ENCODE assay signal across 21 mouse cellular contexts in genomic region chr3:154607896-154608295, GRCm38 (mm10). TPM values are rescaled to one million over a fixed set of nuclear protein-coding genes. Genes with fewer than 3 reads are reported as not detected.
A peak's percentile ranks its signal among the peaks of the same experiment; 100 is the strongest.
DNase-seq lines count a peak whose midpoint lies in the region; ATAC-seq and TF ChIP-seq lines count a peak whose summit lies in the region.
"Had no signal": no experiment of that assay in that cellular context is flagged by ENCODE, and none has a peak within 500 bp of the region (broad histone marks: within the 10 kb centered on the region; RNA-seq: fewer than 3 reads in every experiment).

No protein-coding gene starts in this region.

- no peak for TF ChIP-seq CTCF in kidney, adult 2 months (conservative IDR thresholded peaks at IDR 0.05; ENCODE audit: insufficient read depth, insufficient read length, low read depth, low read length)
- no peak for TF ChIP-seq CTCF in kidney, postnatal 0 days (IDR thresholded peaks at IDR 0.05; ENCODE audit: low read depth)

- WGBS in kidney, adult 2 months, result 42% methylated on average over 1 of the region's 1 CpGs
- WGBS in kidney, embryonic 15.5 days, result 79% methylated on average over 1 of the region's 1 CpGs
- WGBS in kidney, postnatal 0 days, result 81% methylated on average over 1 of the region's 1 CpGs

- ATAC-seq in kidney, embryonic 15.5 days (replicated peaks; ENCODE audit: low FRiP score), result no peak
- peak; percentile 74; the same call in 1 of the 2 replicates for ATAC-seq in kidney, postnatal 0 days (replicated peaks; ENCODE audit: low FRiP score, low read depth)
- ATAC-seq: activated CD4-positive, CD25-positive, alpha-beta regulatory T cell, adult 4 months; CD4-positive, CD25-positive, alpha-beta regulatory T cell, adult 4 months; Patski had no signal

- H3K27me3 ChIP-seq in kidney, adult 2 months (replicated peaks; ENCODE audit: control insufficient read depth, insufficient read depth, low read length), result no peaks in the 10 kb centered on the region
- no peaks in the 10 kb centered on the region for H3K27me3 ChIP-seq in kidney, embryonic 15.5 days
- no peaks in the 10 kb centered on the region for H3K27me3 ChIP-seq in kidney, postnatal 0 days (ENCODE audit: insufficient read depth, low read length)
- H3K27me3 ChIP-seq: CH12.LX, Patski had no signal

- peak overlapping the region; percentile 41; the same call in 1 of the 2 replicates for H3K27ac ChIP-seq in kidney, adult 2 months (ENCODE audit: insufficient read depth, low read depth, low read length)
- H3K27ac ChIP-seq in kidney, embryonic 15.5 days, result no peak overlapping the region
- no peak overlapping the region for H3K27ac ChIP-seq in kidney, postnatal 0 days

- H3K4me3 ChIP-seq in kidney, adult 2 months (ENCODE audit: insufficient read depth, low read depth, low read length), result no peak overlapping the region
- H3K4me3 ChIP-seq in kidney, embryonic 15.5 days (replicated peaks), result no peak overlapping the region
- no peak overlapping the region for H3K4me3 ChIP-seq in kidney, postnatal 0 days (replicated peaks; ENCODE audit: low read depth, low read length)

- H3K36me3 ChIP-seq in kidney, adult 2 months (ENCODE audit: control insufficient read depth, insufficient read depth, low read length), result peaks cover 15% of the 10 kb centered on the region
- H3K36me3 ChIP-seq in kidney, embryonic 15.5 days, result peaks cover 44% of the 10 kb centered on the region
- H3K36me3 ChIP-seq in kidney, postnatal 0 days (ENCODE audit: insufficient read depth, low read length), result peaks cover 10% of the 10 kb centered on the region; the same call in 1 of the 2 replicates

- no peaks in the 10 kb centered on the region for H3K9me3 ChIP-seq in kidney, embryonic 15.5 days (replicated peaks)
- no peaks in the 10 kb centered on the region for H3K9me3 ChIP-seq in kidney, postnatal 0 days (replicated peaks; ENCODE audit: low read length)
- H3K9me3 ChIP-seq: G1E had no signal

- peaks cover 15% of the 10 kb centered on the region; the same call in 1 of the 2 replicates for H3K4me1 ChIP-seq in kidney, adult 2 months (ENCODE audit: control insufficient read depth, insufficient read depth, low read length)
- H3K4me1 ChIP-seq in kidney, embryonic 15.5 days, result no peaks in the 10 kb centered on the region
- 0 out of 2 replicates have a peak, but pooled peaks cover under 1% of the 10 kb centered on the region for H3K4me1 ChIP-seq in kidney, postnatal 0 days (replicated peaks; ENCODE audit: insufficient read depth, low read length)

- no peak overlapping the region for H3K4me2 ChIP-seq in kidney, embryonic 15.5 days
- H3K4me2 ChIP-seq in kidney, postnatal 0 days (ENCODE audit: low read length), result no peak overlapping the region

- no peak for TF ChIP-seq POLR2A in kidney, adult 2 months (IDR thresholded peaks at IDR 0.05; ENCODE audit: low read depth, low read length)

- no peak overlapping the region for H3K9ac ChIP-seq in kidney, embryonic 15.5 days
- no peak overlapping the region for H3K9ac ChIP-seq in kidney, postnatal 0 days (ENCODE audit: low read depth, low read length)

- peak; percentile 53 for DNase-seq in kidney, adult 2 months
- no peak for DNase-seq in kidney, adult 11 months
- DNase-seq in kidney, adult 9 months, result peak; percentile 35
- DNase-seq in kidney, postnatal 0 days (ENCODE audit: low spot score), result no peak
- no peak for DNase-seq in kidney, postnatal 14 days
- DNase-seq: adrenal gland, adult 2 months; adrenal gland, adult 8-10 months; adrenal gland, postnatal 10 days; adrenal gland, postnatal 14 days; adrenal gland, postnatal 25 days; adrenal gland, postnatal 36 days; B cell, adult 2 months; cerebellum, adult 11 months; cerebellum, adult 11-12 months; cerebellum, adult 18-20 months had no signal

RNA-seq across cellular contexts. Expression of gene Tyw3, which starts 11.0 kb away (rescaled TPM):
- polyA plus RNA-seq in kidney, adult 2 months (2012; rRNA removed), result 12.0 and 12.5 TPM in 2 replicates
- polyA plus RNA-seq in kidney, embryonic 15.5 days (2015; fragmentation: Nextera tagmentation; extraction: Ambion mirVana), result 13.8 and 15.8 TPM in 2 replicates
- polyA plus RNA-seq in kidney, postnatal 0 days (2015; fragmentation: Nextera tagmentation; extraction: Ambion mirVana), result 16.3 and 16.8 TPM in 2 replicates

RNA-seq across cellular contexts. Expression of gene Cryz, which starts 11.4 kb away (rescaled TPM):
- polyA plus RNA-seq in kidney, adult 2 months (2012; rRNA removed), result 218 and 240 TPM in 2 replicates
- 36.2 and 39.5 TPM in 2 replicates for polyA plus RNA-seq in kidney, embryonic 15.5 days (2015; fragmentation: Nextera tagmentation; extraction: Ambion mirVana)
- polyA plus RNA-seq in kidney, postnatal 0 days (2015; fragmentation: Nextera tagmentation; extraction: Ambion mirVana), result 92.1 and 104 TPM in 2 replicates

RNA-seq across cellular contexts. Expression of gene Erich3, which starts 55.8 kb away (rescaled TPM):
- polyA plus RNA-seq in kidney, adult 2 months (2012; rRNA removed), result 0.19 TPM in 2 replicates
- polyA plus RNA-seq in kidney, embryonic 15.5 days (2015; fragmentation: Nextera tagmentation; extraction: Ambion mirVana), result 0.10 TPM in 1 of 2 replicates, not detected in the other
- not detected in 2 replicates for polyA plus RNA-seq in kidney, postnatal 0 days (2015; fragmentation: Nextera tagmentation; extraction: Ambion mirVana)
- polyA plus RNA-seq: activated CD4-positive, CD25-positive, alpha-beta regulatory T cell, adult 4 months; CD4-positive, CD25-positive, alpha-beta regulatory T cell, adult 4 months; G1E had no signal

Comparison
In these comparisons a context has a peak if more than half of its experiments do, and no peak if none do; other contexts are left out.
1. DNase-seq: peak in kidney, adult 2 months (single experiment) and kidney, adult 9 months (single experiment); none in kidney, adult 11 months (single experiment), kidney, postnatal 0 days (single experiment) and kidney, postnatal 14 days (single experiment).